Mouse (Mus musculus): ENCODE data around the gene Gm20897.
"Not testable (repeated sequence)": the region's sequence is repeated elsewhere in the genome, so short reads cannot be mapped to it uniquely, and the experiment has no call there.

Gene Gm20897

DNA sequence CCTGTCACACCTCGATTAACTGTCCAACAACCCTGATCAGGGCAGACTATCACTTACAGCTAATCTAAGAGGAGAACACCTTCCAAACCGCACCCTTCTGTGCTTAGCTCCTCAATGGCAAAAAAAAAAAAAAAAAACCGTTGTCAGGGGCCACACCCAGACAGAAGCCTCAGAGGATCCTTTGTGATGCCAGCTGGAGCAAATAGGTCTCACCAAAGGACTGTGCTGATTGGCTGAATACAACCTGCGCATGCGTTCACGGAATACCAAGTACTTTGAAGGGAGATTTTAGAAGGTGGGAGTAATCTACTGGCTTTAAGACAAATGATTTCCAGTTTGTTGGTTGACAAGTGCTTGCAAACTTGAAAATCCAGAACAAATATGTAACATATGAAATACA is at the start of gene Gm20897:
Gm20897 (minus strand) TSS at position 101 of the 400 bp plus-strand sequence.
- in situ Hi-C loops (cut with MboI, MseI), result not testable (repeated sequence)
